Mouse (Mus musculus) spleen, adult 2 months (tissue): ENCODE results near the gene Pus7l.

ENCODE experiments used
- CTCF ChIP-seq: fragments of 200-500 bp; IDR thresholded peaks from 2 replicates; pipeline ENCODE4 v1.5.1; 2011; ENCODE audit warnings: mild to moderate bottlenecking, inconsistent platforms; ENCODE audit not compliant: insufficient read depth, insufficient read length, insufficient replicate concordance; ENCODE audit errors: extremely low read depth
- POLR2A ChIP-seq: fragments of 200-500 bp; IDR thresholded peaks from 2 replicates; pipeline ENCODE4 v1.6.1; 2011; ENCODE audit warnings: low read depth, low read length, inconsistent platforms

GRCm38 (mm10) chr15:94535521-94535920 lies 7.8 kb downstream of the Pus7l start:
- no peak for TF ChIP-seq CTCF
- TF ChIP-seq POLR2A: no peak
